Mouse (Mus musculus) neural tube, embryonic 12.5 days (tissue): ENCODE measurements around the gene Nck2. TPM values are rescaled to one million over a fixed set of nuclear protein-coding genes. Genes with fewer than 3 reads are reported as not detected.

Source experiments
- ATAC-seq: fragments of 200-750 bp; cut with Nextera tagmentation; 2 replicates; pipeline ENCODE4 v1.8.0; 2017; ENCODE audit warnings: low read depth, mild to moderate bottlenecking, moderate TSS enrichment, moderate library complexity; ENCODE audit not compliant: low FRiP score
- H3K27ac ChIP-seq: fragments of 300-500 bp; sonication (generic); 2 replicates; pipeline ENCODE4 v1.5.1; 2016
- H3K27me3 ChIP-seq: fragments of 300-500 bp; sonication (generic); replicated peaks from 2 replicates; pipeline ENCODE4 v1.6.1; 2016; ENCODE audit warnings: mild to moderate bottlenecking
- H3K36me3 ChIP-seq: fragments of 300-500 bp; sonication (generic); 2 replicates; pipeline ENCODE4 v1.6.1; 2016; ENCODE audit warnings: mild to moderate bottlenecking
- H3K4me1 ChIP-seq: fragments of 300-500 bp; sonication (generic); 2 replicates; pipeline ENCODE4 v1.6.1; 2016
- H3K4me2 ChIP-seq: fragments of 300-500 bp; sonication (generic); replicated peaks from 2 replicates; pipeline ENCODE4 v1.6.1; 2016; ENCODE audit warnings: mild to moderate bottlenecking
- H3K4me3 ChIP-seq: fragments of 300-500 bp; sonication (generic); 2 replicates; pipeline ENCODE4 v1.5.1; 2016
- H3K9ac ChIP-seq: fragments of 300-500 bp; sonication (generic); 2 replicates; pipeline ENCODE4 v1.6.1; 2016; ENCODE audit warnings: mild to moderate bottlenecking
- H3K9me3 ChIP-seq: fragments of 300-500 bp; sonication (generic); 2 replicates; pipeline ENCODE4 v1.6.1; 2016; ENCODE audit warnings: mild to moderate bottlenecking
- WGBS: fragments of 180-500 bp; shearing (Covaris S2); methylation state at CpG from one replicate; pipeline ENCODE4 v1.1.7; 2016; 5-methylcytosine and 5-hydroxymethylcytosine counted together
- polyA plus RNA-seq: library from polyadenylated mRNA; unstranded; fragments of >200 nt; fragmentation: Nextera tagmentation; extraction: Ambion mirVana; gene quantifications from 2 replicates; pipeline ENCODE4 v1.2.1, GENCODE M21; 2016

Nck2 gene
- polyA plus RNA-seq, 1 experiment from 2014 or later: 48.7 TPM

DNA sequence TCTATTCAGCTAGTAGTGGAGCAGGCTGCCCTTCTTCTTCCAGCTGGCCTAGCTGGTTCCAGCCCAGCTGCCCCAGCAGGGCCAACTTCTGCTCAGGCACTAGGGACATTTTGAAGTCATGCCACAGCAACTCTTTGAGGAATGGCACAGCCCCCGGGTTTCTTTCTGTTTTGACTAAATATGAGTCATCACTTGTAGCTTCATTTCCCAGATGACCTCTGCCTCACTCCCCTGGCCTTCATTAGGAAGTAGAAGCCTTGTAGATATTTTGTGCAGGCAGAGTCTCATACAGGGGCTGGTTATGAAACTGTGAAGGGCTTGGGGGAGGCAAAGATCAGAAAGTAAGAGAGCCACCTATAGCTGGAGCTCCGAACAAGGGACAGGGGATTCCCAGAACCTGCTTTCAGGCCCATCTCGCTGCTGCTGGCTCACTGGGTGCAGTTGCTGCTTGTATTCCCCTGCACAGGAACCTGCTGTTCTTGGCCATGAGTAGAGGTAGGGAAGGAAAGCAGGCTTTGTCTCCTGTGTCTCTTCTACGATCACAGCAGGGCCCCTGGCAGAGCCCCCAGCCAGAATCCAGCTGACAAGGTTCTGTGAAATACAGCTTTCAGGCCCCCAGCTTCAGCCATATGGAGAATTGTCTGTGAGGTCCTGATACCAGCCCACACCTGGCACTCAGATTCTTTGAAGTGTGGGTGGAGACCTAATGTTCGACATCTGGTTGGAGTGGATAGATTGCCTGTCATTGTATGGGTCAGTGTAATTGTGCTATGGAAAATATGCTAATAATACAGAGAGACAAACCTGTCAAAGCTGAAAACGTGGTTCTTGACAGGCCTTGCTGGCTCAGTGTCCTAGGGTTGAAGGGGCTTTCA is 30.4 kb downstream of the Nck2 start:
- ATAC-seq: no peak
- Histone ChIP-seq H3K27ac (no peak overlapping the region), H3K9me3 (no peaks in the 10 kb centered on the region), H3K4me2 (no peak overlapping the region), H3K4me3 (no peak overlapping the region), H3K36me3 (no peaks in the 10 kb centered on the region), H3K4me1 (peaks cover 26% of the 10 kb centered on the region), H3K27me3 (no peaks in the 10 kb centered on the region), H3K9ac (no peak overlapping the region)
- 65% methylated on average over 6 of the region's 6 CpGs for WGBS

DNA sequence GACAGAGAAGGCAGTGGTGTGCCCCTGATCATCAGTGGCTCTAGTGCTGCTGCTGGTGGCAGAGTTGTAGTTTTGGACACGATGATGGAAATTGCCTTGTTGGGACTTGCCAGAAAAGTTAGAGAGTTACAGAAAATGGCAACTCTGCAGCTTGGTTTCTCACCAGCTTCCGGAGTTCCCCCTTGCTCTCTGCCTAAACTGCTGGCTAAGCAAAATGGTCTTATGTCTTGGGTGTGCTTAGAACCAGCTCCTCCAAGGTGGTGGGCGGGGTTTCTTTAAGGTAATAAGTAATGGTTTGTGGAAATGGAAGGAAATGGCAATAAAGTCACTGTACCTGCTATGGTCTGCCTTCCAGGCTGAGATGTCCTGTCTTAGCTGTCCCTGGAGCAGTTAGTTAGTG is 33.6 kb downstream of the Nck2 start:
- no peak for ATAC-seq
- Histone ChIP-seq H3K9ac (no peak overlapping the region), H3K27me3 (no peaks in the 10 kb centered on the region), H3K4me2 (no peak overlapping the region), H3K9me3 (no peaks in the 10 kb centered on the region), H3K4me1 (peaks cover 26% of the 10 kb centered on the region), H3K4me3 (no peak overlapping the region), H3K27ac (no peak overlapping the region), H3K36me3 (no peaks in the 10 kb centered on the region)
- WGBS: 93% methylated on average over 3 of the region's 3 CpGs

DNA sequence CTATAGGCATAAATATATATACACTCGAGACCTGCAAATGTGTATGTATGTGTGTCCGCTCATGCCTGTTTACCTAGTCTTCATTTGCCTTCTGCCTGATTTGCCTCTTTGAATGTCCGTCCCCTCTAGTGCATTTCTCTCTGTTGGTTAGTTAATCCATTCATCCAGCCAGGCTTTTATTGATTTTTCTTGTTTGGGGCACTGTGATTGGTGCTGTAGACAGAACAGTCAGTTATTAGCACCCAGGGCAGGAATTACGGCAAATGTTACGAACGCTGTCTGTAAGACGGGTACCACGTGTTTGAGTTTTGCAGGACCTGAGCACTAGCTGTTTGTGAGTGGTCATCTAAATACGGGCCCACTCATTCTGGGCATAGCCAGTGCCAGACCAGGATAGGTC is 40.8 kb downstream of the Nck2 start:
- H3K27ac ChIP-seq: no peak overlapping the region
- no peak overlapping the region for H3K4me3 ChIP-seq
- H3K36me3 ChIP-seq: no peaks in the 10 kb centered on the region
- 70% methylated on average over 9 of the region's 9 CpGs for WGBS
- peaks cover 40% of the 10 kb centered on the region for H3K4me1 ChIP-seq
- no peaks in the 10 kb centered on the region for H3K9me3 ChIP-seq
- H3K27me3 ChIP-seq: no peaks in the 10 kb centered on the region
- H3K9ac ChIP-seq: no peak overlapping the region
- peak; percentile 27; the same call in 1 of the 2 replicates for ATAC-seq
- no peak overlapping the region for H3K4me2 ChIP-seq

GRCm38 (mm10) chr1:43486500-43486899 is 42.1 kb downstream of the Nck2 start:
- no peaks in the 10 kb centered on the region for H3K27me3 ChIP-seq
- no peak for ATAC-seq
- H3K27ac ChIP-seq: no peak overlapping the region
- H3K4me1 ChIP-seq: peaks cover 40% of the 10 kb centered on the region
- H3K9ac ChIP-seq: no peak overlapping the region
- H3K4me3 ChIP-seq: no peak overlapping the region
- no peaks in the 10 kb centered on the region for H3K36me3 ChIP-seq
- 70% methylated on average over 3 of the region's 3 CpGs for WGBS
- no peak overlapping the region for H3K4me2 ChIP-seq
- no peaks in the 10 kb centered on the region for H3K9me3 ChIP-seq

GRCm38 (mm10) chr1:43486956-43487722 is 42.8 kb downstream of the Nck2 start:
- no peaks in the 10 kb centered on the region for H3K27me3 ChIP-seq
- H3K9ac ChIP-seq: no peak overlapping the region
- H3K4me2 ChIP-seq: no peak overlapping the region
- ATAC-seq: 0 out of 2 replicates have a peak, but pooled peaks have one; percentile 5
- H3K4me1 ChIP-seq: peaks cover 40% of the 10 kb centered on the region
- H3K36me3 ChIP-seq: no peaks in the 10 kb centered on the region
- WGBS: 21% methylated on average over 3 of the region's 3 CpGs
- no peaks in the 10 kb centered on the region for H3K9me3 ChIP-seq
- H3K27ac ChIP-seq: no peak overlapping the region
- no peak overlapping the region for H3K4me3 ChIP-seq

- Histone ChIP-seq H3K27me3 (no peaks in the 10 kb centered on the region), H3K4me2 (no peak overlapping the region), H3K4me1 (peaks cover 39% of the 10 kb centered on the region), H3K9ac (no peak overlapping the region), H3K9me3 (no peaks in the 10 kb centered on the region), H3K4me3 (no peak overlapping the region), H3K27ac (no peak overlapping the region), H3K36me3 (no peaks in the 10 kb centered on the region)
- ATAC-seq: no peak
Measured at GRCm38 (mm10) chr1:43489311-43489710, 44.9 kb downstream of the Nck2 start.

DNA sequence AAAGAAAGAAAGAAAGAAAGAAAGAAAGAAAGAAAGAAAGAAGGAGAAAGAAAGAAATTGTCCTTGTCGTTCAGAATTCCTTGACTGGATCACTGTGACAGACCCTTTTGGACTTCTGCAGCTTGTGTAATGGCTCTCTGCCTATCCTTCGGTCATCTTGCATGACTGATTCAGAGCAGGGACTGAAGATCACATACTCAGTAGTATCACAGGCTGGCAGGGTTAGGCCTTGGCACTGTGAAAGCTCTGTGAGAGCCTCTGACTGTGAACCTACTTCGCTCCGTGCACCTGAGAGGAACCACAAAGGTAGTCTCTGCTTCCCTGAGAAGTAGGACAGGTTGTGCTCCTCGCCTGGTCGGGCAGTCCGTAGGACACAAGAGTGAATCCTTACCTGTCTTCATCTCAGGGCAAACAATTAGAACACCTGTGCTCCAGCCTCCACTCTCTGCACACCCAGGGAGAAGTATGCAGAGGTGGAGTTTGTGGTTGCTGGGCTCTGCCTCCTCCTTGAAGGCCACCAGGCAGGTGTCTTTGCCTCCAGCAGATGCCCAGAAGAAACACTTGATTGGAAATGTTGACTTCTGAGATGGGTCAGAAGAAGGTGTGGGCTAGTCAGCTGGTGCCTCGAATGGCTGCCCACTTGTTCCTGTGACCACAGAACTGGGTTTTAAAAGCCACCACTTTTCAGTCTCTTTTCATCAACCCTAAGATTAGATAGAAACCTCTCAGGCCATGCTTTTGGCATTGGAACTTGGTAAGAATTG is 47.3 kb downstream of the Nck2 start:
- H3K4me2 ChIP-seq: no peak overlapping the region
- no peaks in the 10 kb centered on the region for H3K36me3 ChIP-seq
- no peaks in the 10 kb centered on the region for H3K27me3 ChIP-seq
- no peak overlapping the region for H3K4me3 ChIP-seq
- H3K27ac ChIP-seq: no peak overlapping the region
- ATAC-seq: no peak
- H3K9me3 ChIP-seq: no peaks in the 10 kb centered on the region
- no peak overlapping the region for H3K9ac ChIP-seq
- peaks cover 15% of the 10 kb centered on the region for H3K4me1 ChIP-seq
- 94% methylated on average over 8 of the region's 8 CpGs for WGBS

GRCm38 (mm10) chr1:43492803-43493437 is 48.5 kb downstream of the Nck2 start:
- H3K9ac ChIP-seq: no peak overlapping the region
- no peak overlapping the region for H3K27ac ChIP-seq
- peaks cover 4% of the 10 kb centered on the region; the same call in 1 of the 2 replicates for H3K4me1 ChIP-seq
- no peak overlapping the region for H3K4me2 ChIP-seq
- no peaks in the 10 kb centered on the region for H3K36me3 ChIP-seq
- 90% methylated on average over 3 of the region's 3 CpGs for WGBS
- no peaks in the 10 kb centered on the region for H3K27me3 ChIP-seq
- no peak overlapping the region for H3K4me3 ChIP-seq
- H3K9me3 ChIP-seq: no peaks in the 10 kb centered on the region
- no peak for ATAC-seq

DNA sequence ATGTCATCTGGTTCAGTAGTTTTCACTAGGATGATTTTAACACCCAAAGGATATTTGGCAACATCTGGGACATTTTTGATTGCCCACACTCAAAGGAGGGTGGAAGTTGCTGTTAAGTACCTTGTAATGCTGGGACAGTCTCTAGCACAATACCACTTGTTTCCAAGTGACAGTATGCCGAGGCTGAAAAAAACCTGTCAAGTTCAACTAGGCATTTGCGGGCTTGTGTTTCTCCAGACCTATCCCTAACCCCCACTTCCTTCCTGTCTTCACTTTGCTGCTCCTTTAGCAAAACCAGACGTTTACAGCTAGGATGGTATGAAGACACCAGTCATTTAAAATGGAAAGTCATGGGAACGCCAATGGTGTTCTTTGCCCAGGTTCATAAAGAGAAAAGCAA is 51.7 kb downstream of the Nck2 start:
- no peaks in the 10 kb centered on the region for H3K27me3 ChIP-seq
- H3K9me3 ChIP-seq: no peaks in the 10 kb centered on the region
- no peak overlapping the region for H3K4me2 ChIP-seq
- H3K9ac ChIP-seq: no peak overlapping the region
- H3K4me3 ChIP-seq: no peak overlapping the region
- H3K27ac ChIP-seq: no peak overlapping the region
- peaks cover 8% of the 10 kb centered on the region for H3K4me1 ChIP-seq
- H3K36me3 ChIP-seq: no peaks in the 10 kb centered on the region
- ATAC-seq: no peak
- 84% methylated on average over 4 of the region's 4 CpGs for WGBS

DNA sequence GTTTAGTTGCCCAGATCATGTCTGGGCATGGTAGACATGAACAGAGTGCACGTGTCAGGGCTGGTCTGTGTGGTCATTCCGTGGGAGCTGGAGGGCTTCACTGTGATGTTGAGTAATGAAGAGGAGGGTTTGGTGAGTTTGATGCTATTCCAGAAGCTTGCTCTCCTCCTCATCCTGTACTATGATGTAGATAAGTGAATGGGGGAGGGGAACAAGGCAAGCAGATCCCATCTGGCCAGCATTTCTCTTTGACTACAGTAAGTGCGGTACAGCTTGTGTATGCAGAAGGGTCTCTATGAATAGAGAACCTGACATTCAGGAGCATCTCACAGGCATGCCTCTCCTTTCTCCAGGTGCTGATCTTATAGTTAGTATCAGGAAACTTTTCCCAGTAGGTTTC is 52.6 kb downstream of the Nck2 start:
- Histone ChIP-seq H3K4me2 (no peak overlapping the region), H3K27me3 (no peaks in the 10 kb centered on the region), H3K9ac (no peak overlapping the region), H3K36me3 (no peaks in the 10 kb centered on the region), H3K4me1 (peaks cover 12% of the 10 kb centered on the region), H3K9me3 (no peaks in the 10 kb centered on the region), H3K4me3 (no peak overlapping the region), H3K27ac (no peak overlapping the region)
- 96% methylated on average over 3 of the region's 3 CpGs for WGBS
- no peak for ATAC-seq

DNA sequence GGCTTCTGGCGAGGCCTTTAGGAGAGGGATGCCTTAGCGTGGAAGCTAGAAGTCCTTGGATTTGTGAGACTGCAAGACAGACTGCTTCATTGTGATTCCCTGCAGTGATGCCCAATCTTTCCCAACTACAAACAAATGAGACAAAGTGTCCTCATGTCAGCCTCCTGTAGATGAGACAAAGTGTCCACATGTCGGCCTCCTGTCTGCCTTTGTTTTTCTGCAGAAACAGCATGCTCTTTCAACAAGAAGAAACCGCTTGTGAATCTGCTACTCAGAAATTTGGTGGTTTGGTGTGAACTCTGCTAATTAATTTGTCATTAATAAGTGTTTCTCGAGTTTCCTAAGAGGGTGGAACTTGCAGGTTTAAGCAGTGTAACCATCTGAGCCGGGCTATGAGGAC is 53.6 kb downstream of the Nck2 start:
- Histone ChIP-seq H3K4me1 (peaks cover 19% of the 10 kb centered on the region), H3K9ac (no peak overlapping the region), H3K4me3 (no peak overlapping the region), H3K27ac (no peak overlapping the region), H3K4me2 (no peak overlapping the region), H3K36me3 (no peaks in the 10 kb centered on the region), H3K27me3 (no peaks in the 10 kb centered on the region), H3K9me3 (no peaks in the 10 kb centered on the region)
- WGBS: 52% methylated on average over 6 of the region's 6 CpGs
- no peak for ATAC-seq

- WGBS: 35% methylated on average over 5 of the region's 5 CpGs
Measured at GRCm38 (mm10) chr1:43500121-43500520, 55.7 kb downstream of the Nck2 start.

More at GRCm38 (mm10) chr1:43500121-43500520, 55.7 kb downstream of the Nck2 start:
- H3K9ac ChIP-seq: no peak overlapping the region
- no peak overlapping the region for H3K4me3 ChIP-seq
- no peak for ATAC-seq
- no peak overlapping the region for H3K4me2 ChIP-seq
- H3K9me3 ChIP-seq: no peaks in the 10 kb centered on the region
- no peaks in the 10 kb centered on the region for H3K36me3 ChIP-seq
- H3K27ac ChIP-seq: no peak overlapping the region
- H3K4me1 ChIP-seq: peaks cover 28% of the 10 kb centered on the region
- no peaks in the 10 kb centered on the region for H3K27me3 ChIP-seq
